Mouse (Mus musculus) midbrain, postnatal 0 days (tissue): ENCODE measurements around the gene Gm17334. TPM values are rescaled to one million over a fixed set of nuclear protein-coding genes. Genes with fewer than 3 reads are reported as not detected.

Experiments
- ATAC-seq: fragments of 200-750 bp; cut with Nextera tagmentation; 2 replicates; pipeline ENCODE4 v1.8.0; 2017; ENCODE audit warnings: moderate number of reproducible peaks, mild to moderate bottlenecking, moderate TSS enrichment, moderate library complexity; ENCODE audit not compliant: low FRiP score
- DNase-seq: peaks from one replicate; pipeline ENCODE4 v3.0.0-alpha.2; 2015; ENCODE audit warnings: low spot score
- H3K27ac ChIP-seq: fragments of 300-500 bp; sonication (generic); 2 replicates; pipeline ENCODE4 v1.5.1; 2014; ENCODE audit warnings: low read depth, mild to moderate bottlenecking, low read length, mixed read lengths
- H3K27me3 ChIP-seq: fragments of 300-500 bp; sonication (generic); 2 replicates; pipeline ENCODE4 v1.6.1; 2014; ENCODE audit warnings: low read length, control low read depth, mixed read lengths; ENCODE audit not compliant: insufficient read depth
- H3K36me3 ChIP-seq: fragments of 300-500 bp; sonication (generic); 2 replicates; pipeline ENCODE4 v1.6.1; 2014; ENCODE audit warnings: low read length, control low read depth, mixed read lengths; ENCODE audit not compliant: insufficient read depth
- H3K4me1 ChIP-seq: fragments of 300-500 bp; sonication (generic); 2 replicates; pipeline ENCODE4 v1.6.1; 2014; ENCODE audit warnings: mild to moderate bottlenecking, control low read depth, antibody characterized with exemption, low read length, mixed read lengths; ENCODE audit not compliant: insufficient read depth
- H3K4me2 ChIP-seq: fragments of 300-500 bp; sonication (generic); 2 replicates; pipeline ENCODE4 v1.6.1; 2014; ENCODE audit warnings: low read depth, mild to moderate bottlenecking, low read length, mixed read lengths; ENCODE audit not compliant: poor library complexity, severe bottlenecking
- H3K4me3 ChIP-seq: fragments of 300-500 bp; sonication (generic); 2 replicates; pipeline ENCODE4 v1.5.1; 2014; ENCODE audit warnings: low read depth, mild to moderate bottlenecking, low read length, moderate library complexity
- H3K9ac ChIP-seq: fragments of 300-500 bp; sonication (generic); replicated peaks from 2 replicates; pipeline ENCODE4 v1.6.1; 2014; ENCODE audit warnings: mild to moderate bottlenecking, low read length, moderate library complexity, mixed read lengths; ENCODE audit not compliant: poor library complexity, severe bottlenecking
- H3K9me3 ChIP-seq: fragments of 300-500 bp; sonication (generic); 2 replicates; pipeline ENCODE4 v1.6.1; 2016; ENCODE audit warnings: low read length, control low read depth
- CTCF ChIP-seq: IDR thresholded peaks from 2 replicates; pipeline ENCODE4 v1.5.1; 2016; ENCODE audit warnings: antibody characterized with exemption, mild to moderate bottlenecking
- WGBS: fragments of 180-500 bp; shearing (Covaris S2); extraction: QIAGEN DNeasy Blood & Tissue Kit; methylation state at CpG from one replicate; pipeline ENCODE4 v1.1.7; 2014; 5-methylcytosine and 5-hydroxymethylcytosine counted together
- polyA plus RNA-seq: library from polyadenylated mRNA; unstranded; fragments of >200 nt; fragmentation: Nextera tagmentation; extraction: Ambion mirVana; gene quantifications from 2 replicates; pipeline ENCODE4 v1.2.1, GENCODE M21; 2015
- total RNA-seq: library from RNA; depleted of rRNA; stranded (reverse); fragments of >200 nt; gene quantifications from 2 replicates; pipeline ENCODE4 v1.2.3, GENCODE M21; 2014

Gm17334 gene
- total and polyA plus RNA-seq, 2 experiments from 2014 or later = not detected

DNA sequence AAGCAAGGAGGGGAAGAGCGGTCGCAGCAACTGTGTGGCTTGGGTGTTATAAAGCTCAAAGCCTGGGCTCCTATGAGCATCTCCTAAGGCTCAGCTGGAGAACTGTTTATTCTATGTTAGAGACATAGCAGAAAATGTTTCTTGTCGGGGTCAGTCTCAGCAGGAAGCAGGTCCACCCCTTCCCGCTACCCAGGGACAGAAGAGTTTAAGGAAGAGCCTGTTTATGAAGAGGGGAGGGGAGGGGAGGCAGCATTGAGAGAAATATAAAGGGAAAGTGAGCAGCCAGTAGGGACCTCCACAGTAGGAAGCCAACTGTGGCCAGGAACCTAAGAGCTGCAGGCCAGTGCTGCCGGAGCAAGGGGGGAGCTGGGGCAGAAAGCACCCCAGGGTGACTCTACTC is 36.4 kb upstream of the Gm17334 start:
- Histone ChIP-seq H3K4me3 (no peak overlapping the region), H3K27ac (no peak overlapping the region), H3K4me2 (no peak overlapping the region), H3K9ac (no peak overlapping the region), H3K36me3 (no peaks in the 10 kb centered on the region), H3K4me1 (no peaks in the 10 kb centered on the region), H3K9me3 (no peaks in the 10 kb centered on the region), H3K27me3 (no peaks in the 10 kb centered on the region)
- ATAC-seq = no peak
- no peak for DNase-seq
- TF ChIP-seq CTCF = no peak
- WGBS = 43% methylated on average over 5 of the region's 5 CpGs

DNA sequence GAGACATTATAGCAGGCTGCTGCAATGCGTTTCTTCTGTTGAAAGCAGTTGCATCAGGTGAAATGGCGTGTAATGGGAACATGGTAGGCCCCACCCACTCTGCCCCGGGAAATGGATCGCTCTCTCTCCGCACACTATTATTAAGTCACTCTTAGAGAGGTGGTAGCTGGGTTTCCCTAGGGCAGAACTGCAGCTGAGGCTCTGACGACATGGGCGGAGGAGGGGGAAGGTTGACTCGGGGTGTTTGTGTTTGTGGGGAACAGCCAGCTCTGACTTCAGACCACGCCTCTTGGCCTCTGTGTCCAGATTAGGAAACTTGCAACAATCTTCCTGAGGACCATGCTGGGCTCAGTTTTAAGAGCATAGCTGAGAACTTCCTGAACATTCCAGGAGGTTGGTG is 32.8 kb upstream of the Gm17334 start:
- Histone ChIP-seq H3K4me2 (no peak overlapping the region), H3K9me3 (no peaks in the 10 kb centered on the region), H3K4me1 (no peaks in the 10 kb centered on the region), H3K27me3 (no peaks in the 10 kb centered on the region), H3K36me3 (no peaks in the 10 kb centered on the region), H3K27ac (no peak overlapping the region), H3K4me3 (no peak overlapping the region), H3K9ac (no peak overlapping the region)
- DNase-seq (no peak), ATAC-seq (no peak)
- no peak for TF ChIP-seq CTCF
- WGBS = 66% methylated on average over 9 of the region's 9 CpGs

DNA sequence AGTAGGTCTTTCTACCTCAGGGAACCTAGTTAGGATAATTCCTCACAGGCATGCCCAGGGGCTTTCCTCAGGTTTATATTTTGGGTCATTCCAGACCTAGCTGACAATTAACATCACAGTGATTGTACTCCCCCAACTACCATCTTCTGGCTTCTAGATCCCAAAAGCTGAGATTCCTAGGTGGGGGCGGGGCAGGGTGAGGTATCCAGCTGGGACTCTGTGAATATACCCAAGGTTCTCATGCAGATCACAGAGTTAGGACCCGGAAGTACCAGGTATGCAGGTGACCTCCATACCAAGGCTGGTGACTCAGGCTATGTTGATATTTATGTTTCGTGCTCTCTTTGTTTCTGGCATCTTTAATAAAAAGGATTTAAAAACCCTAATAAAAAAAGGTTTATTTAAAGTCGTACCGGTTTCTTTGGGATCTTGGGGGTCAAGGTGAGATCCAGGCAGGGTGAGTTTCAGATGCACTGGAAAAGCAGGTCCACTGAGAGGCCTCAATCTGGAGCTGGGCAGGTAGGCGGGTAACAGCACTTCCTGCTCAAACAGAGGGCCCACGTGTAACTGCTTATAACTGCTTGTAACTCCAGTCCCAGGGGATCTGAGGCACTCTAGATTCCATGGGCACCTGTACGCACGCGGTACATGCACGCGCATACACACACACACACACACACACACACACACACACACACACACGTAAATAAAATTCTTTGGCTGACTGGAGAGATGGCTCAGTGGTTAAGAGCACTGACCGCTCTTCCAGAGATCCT is 31.8 kb upstream of the Gm17334 start:
- H3K4me3 ChIP-seq = no peak overlapping the region
- DNase-seq = no peak
- H3K4me2 ChIP-seq = no peak overlapping the region
- no peaks in the 10 kb centered on the region for H3K9me3 ChIP-seq
- H3K9ac ChIP-seq = no peak overlapping the region
- no peak for TF ChIP-seq CTCF
- no peaks in the 10 kb centered on the region for H3K4me1 ChIP-seq
- ATAC-seq = no peak
- H3K27ac ChIP-seq = no peak overlapping the region
- WGBS = 88% methylated on average over 14 of the region's 14 CpGs
- H3K27me3 ChIP-seq = no peaks in the 10 kb centered on the region
- no peaks in the 10 kb centered on the region for H3K36me3 ChIP-seq

DNA sequence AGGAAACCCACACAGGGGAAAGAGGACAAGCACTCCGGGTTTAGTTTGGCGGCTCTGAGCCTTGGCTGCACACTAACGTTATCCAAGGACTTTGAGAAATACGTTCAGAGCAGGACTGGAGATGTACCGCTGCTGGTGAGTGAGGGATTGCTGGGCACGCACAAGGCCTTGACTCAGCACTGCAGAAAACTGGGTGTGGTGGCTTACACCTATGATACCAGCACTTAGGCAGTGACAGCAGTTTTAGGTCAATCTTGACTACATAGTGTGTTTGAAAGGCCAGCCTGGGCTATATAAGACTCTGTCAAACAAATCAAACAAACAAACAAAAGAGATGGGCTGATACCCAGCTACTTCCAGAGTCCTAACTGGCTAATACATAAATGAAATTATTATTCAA is 30.5 kb upstream of the Gm17334 start:
- Histone ChIP-seq H3K9ac (no peak overlapping the region), H3K4me1 (no peaks in the 10 kb centered on the region), H3K27ac (no peak overlapping the region), H3K4me3 (no peak overlapping the region), H3K36me3 (no peaks in the 10 kb centered on the region), H3K27me3 (no peaks in the 10 kb centered on the region), H3K9me3 (no peaks in the 10 kb centered on the region), H3K4me2 (no peak overlapping the region)
- ATAC-seq (no peak), DNase-seq (no peak)
- no peak for TF ChIP-seq CTCF
- WGBS = 85% methylated on average over 6 of the region's 6 CpGs

DNA sequence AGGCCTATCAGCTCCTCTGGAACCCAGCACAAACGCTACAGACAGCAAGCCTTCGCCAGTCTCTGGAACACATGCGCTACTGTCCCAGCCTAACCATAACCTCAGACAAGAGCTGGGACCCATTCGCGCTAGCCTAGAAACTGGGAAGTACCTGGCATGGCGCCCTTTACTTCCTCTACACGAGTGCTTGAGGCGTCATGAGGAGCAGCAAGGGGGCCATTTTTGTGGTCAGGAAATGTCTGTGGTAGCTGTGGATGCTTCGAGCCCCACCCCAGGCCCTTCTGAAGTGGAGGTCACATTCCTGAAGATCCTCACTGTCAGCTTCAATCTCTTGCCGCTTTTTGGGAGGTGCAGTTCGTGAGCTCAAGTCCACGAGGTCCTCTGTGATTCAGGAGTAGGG is 30.1 kb upstream of the Gm17334 start:
- no peak for DNase-seq
- no peaks in the 10 kb centered on the region for H3K4me1 ChIP-seq
- no peak overlapping the region for H3K4me2 ChIP-seq
- no peak for TF ChIP-seq CTCF
- whole genome bisulfite sequencing = 89% methylated on average over 12 of the region's 12 CpGs
- H3K27me3 ChIP-seq = no peaks in the 10 kb centered on the region
- ATAC-seq = no peak
- no peak overlapping the region for H3K4me3 ChIP-seq
- H3K36me3 ChIP-seq = no peaks in the 10 kb centered on the region
- no peaks in the 10 kb centered on the region for H3K9me3 ChIP-seq
- no peak overlapping the region for H3K9ac ChIP-seq
- no peak overlapping the region for H3K27ac ChIP-seq

DNA sequence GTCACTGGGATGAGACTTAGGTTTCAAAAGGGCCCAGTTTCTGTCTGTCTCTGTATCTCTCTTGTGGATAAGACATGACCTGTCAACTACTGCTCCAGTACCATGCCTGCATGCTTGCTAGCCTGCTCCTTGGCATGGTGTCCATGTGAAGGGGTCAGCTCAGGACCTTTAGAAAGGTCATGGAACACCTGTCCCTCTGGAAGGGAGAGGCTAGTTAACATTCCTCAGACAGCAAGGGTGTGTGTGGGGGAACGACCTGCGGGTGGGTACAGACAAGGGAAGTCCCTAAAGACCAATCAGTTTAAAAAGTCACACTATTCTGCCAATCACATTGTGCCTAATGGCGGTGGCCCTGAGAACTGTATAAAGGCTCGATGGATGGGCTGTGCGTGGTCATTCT is 28.0 kb upstream of the Gm17334 start:
- ATAC-seq (no peak), DNase-seq (no peak)
- 91% methylated on average over 5 of the region's 5 CpGs for WGBS
- Histone ChIP-seq H3K4me2 (no peak overlapping the region), H3K4me3 (no peak overlapping the region), H3K27ac (no peak overlapping the region), H3K27me3 (no peaks in the 10 kb centered on the region), H3K9me3 (no peaks in the 10 kb centered on the region), H3K9ac (no peak overlapping the region), H3K36me3 (no peaks in the 10 kb centered on the region), H3K4me1 (peaks cover 7% of the 10 kb centered on the region; the same call in 1 of the 2 replicates)
- TF ChIP-seq CTCF = no peak
